Mouse (Mus musculus) right cerebral cortex, postnatal 25 days (tissue): ENCODE measurements around the gene Uba1.

Source experiments
- DNase-seq: peaks from one replicate; pipeline ENCODE4 v3.0.0; 2022

The Uba1 gene

GRCm38 (mm10) chrX:20658026-20658652 lies at the start of gene Uba1:
Gene Uba1, plus strand, starts transcription at chrX:20658326.
- peak; percentile 79 for DNase-seq

GRCm38 (mm10) chrX:20608500-20608899 lies 49.6 kb upstream of the Uba1 start:
- DNase-seq = no peak

- no peak for DNase-seq
Measured at GRCm38 (mm10) chrX:20616861-20617175, 41.3 kb upstream of the Uba1 start.

GRCm38 (mm10) chrX:20617176-20617902 lies 40.8 kb upstream of the Uba1 start, which contains the start of the genes Rbm10 and Ndufb11:
Gene Rbm10, plus strand, starts transcription at chrX:20617503.
Gene Ndufb11, minus strand, starts transcription at chrX:20617619.
- DNase-seq = peak; percentile 78

GRCm38 (mm10) chrX:20617903-20618399 lies 40.2 kb upstream of the Uba1 start:
- DNase-seq = peak; percentile 35

- no peak for DNase-seq
Measured at GRCm38 (mm10) chrX:20638141-20638540, 20.0 kb upstream of the Uba1 start.

- no peak for DNase-seq
Measured at GRCm38 (mm10) chrX:20644780-20645179, 13.3 kb upstream of the Uba1 start.

- no peak for DNase-seq
Measured at GRCm38 (mm10) chrX:20657593-20657992, 533 bp upstream of the Uba1 start.

- DNase-seq = no peak
Measured at GRCm38 (mm10) chrX:20658891-20659406, 823 bp downstream of the Uba1 start.

- DNase-seq = no peak
Measured at GRCm38 (mm10) chrX:20662317-20662715, 4.2 kb downstream of the Uba1 start.

GRCm38 (mm10) chrX:20662716-20663443 lies 4.8 kb downstream of the Uba1 start:
- peak; percentile 64 for DNase-seq

- no peak for DNase-seq
Measured at GRCm38 (mm10) chrX:20663444-20663790, 5.3 kb downstream of the Uba1 start.

GRCm38 (mm10) chrX:20687519-20688067 lies 29.5 kb downstream of the Uba1 start, which contains the start of gene Cdk16:
Gene Cdk16, plus strand, starts transcription at chrX:20687954.
- peak; percentile 82 for DNase-seq

GRCm38 (mm10) chrX:20688068-20688547 lies 30.0 kb downstream of the Uba1 start:
- DNase-seq = peak; percentile 84

- peak; percentile 23 for DNase-seq
Measured at GRCm38 (mm10) chrX:20688615-20689014, 30.5 kb downstream of the Uba1 start.

GRCm38 (mm10) chrX:20691566-20691965 lies 33.4 kb downstream of the Uba1 start:
- DNase-seq = no peak

- no peak for DNase-seq
Measured at GRCm38 (mm10) chrX:20692616-20693015, 34.5 kb downstream of the Uba1 start.

- no peak for DNase-seq
Measured at GRCm38 (mm10) chrX:20695842-20696241, 37.7 kb downstream of the Uba1 start.

- DNase-seq = peak; percentile 42
Measured at GRCm38 (mm10) chrX:20703741-20704290, 45.7 kb downstream of the Uba1 start, which contains the start of gene Usp11. Gene Usp11, plus strand, starts transcription at chrX:20703906.

GRCm38 (mm10) chrX:20704295-20705082 lies 46.4 kb downstream of the Uba1 start:
- peak; percentile 77 for DNase-seq

- no peak for DNase-seq
Measured at GRCm38 (mm10) chrX:20705083-20705402, 46.9 kb downstream of the Uba1 start.

GRCm38 (mm10) chrX:20728681-20729080 lies 70.6 kb downstream of the Uba1 start:
- no peak for DNase-seq
